Mouse (Mus musculus) heart, embryonic 15.5 days (tissue): Measurements from ENCODE around the gene Suclg1. TPM values are rescaled to one million over a fixed set of nuclear protein-coding genes. Genes with fewer than 3 reads are reported as not detected.

ENCODE experiments used
- ATAC-seq: fragments of 200-750 bp; cut with Nextera tagmentation; replicated peaks from 2 replicates; pipeline ENCODE4 v1.8.0; 2017; ENCODE audit warnings: low read depth, moderate TSS enrichment; ENCODE audit not compliant: insufficient number of reproducible peaks, insufficient read depth, low FRiP score
- H3K27ac ChIP-seq: fragments of 300-500 bp; sonication (generic); 2 replicates; pipeline ENCODE4 v1.5.1; 2015; ENCODE audit warnings: mild to moderate bottlenecking, inconsistent platforms
- H3K27me3 ChIP-seq: fragments of 300-500 bp; sonication (generic); 2 replicates; pipeline ENCODE4 v1.6.1; 2015; ENCODE audit warnings: inconsistent platforms
- H3K36me3 ChIP-seq: fragments of 300-500 bp; sonication (generic); 2 replicates; pipeline ENCODE4 v1.6.1; 2015; ENCODE audit warnings: mild to moderate bottlenecking, inconsistent platforms
- H3K4me1 ChIP-seq: fragments of 300-500 bp; sonication (generic); replicated peaks from 2 replicates; pipeline ENCODE4 v1.6.1; 2015; ENCODE audit warnings: inconsistent platforms
- H3K4me2 ChIP-seq: fragments of 300-500 bp; sonication (generic); 2 replicates; pipeline ENCODE4 v1.6.1; 2015; ENCODE audit warnings: inconsistent platforms, mild to moderate bottlenecking, moderate library complexity
- H3K4me3 ChIP-seq: fragments of 300-500 bp; sonication (generic); 2 replicates; pipeline ENCODE4 v1.5.1; 2015; ENCODE audit warnings: mild to moderate bottlenecking, inconsistent platforms
- H3K9ac ChIP-seq: fragments of 300-500 bp; sonication (generic); 2 replicates; pipeline ENCODE4 v1.6.1; 2015; ENCODE audit warnings: mild to moderate bottlenecking, inconsistent platforms
- H3K9me3 ChIP-seq: fragments of 300-500 bp; sonication (generic); replicated peaks from 2 replicates; pipeline ENCODE4 v1.6.1; 2016; ENCODE audit warnings: inconsistent platforms
- WGBS: fragments of 180-500 bp; shearing (Covaris S2); methylation state at CpG from one replicate; pipeline ENCODE4 v1.1.7; 2015; ENCODE audit warnings: mixed read lengths; 5-methylcytosine and 5-hydroxymethylcytosine counted together
- polyA plus RNA-seq: library from polyadenylated mRNA; unstranded; fragments of >200 nt; fragmentation: Nextera tagmentation; extraction: Ambion mirVana; gene quantifications from 2 replicates; pipeline ENCODE4 v1.2.1, GENCODE M21; 2015

Gene Suclg1
- 267 and 302 TPM in 2 replicates for polyA plus RNA-seq

- Histone ChIP-seq H3K27me3 (no peaks in the 10 kb centered on the region), H3K4me3 (peak within 1 kb of the TSS; percentile 94), H3K27ac (peak within 1 kb of the TSS; percentile 87), H3K4me2 (peak within 1 kb of the TSS; percentile 77), H3K9me3 (no peaks in the 10 kb centered on the region), H3K36me3 (no peaks in the 10 kb centered on the region), H3K4me1 (peaks cover 27% of the 10 kb centered on the region), H3K9ac (peak within 1 kb of the TSS; percentile 96)
- under 1% methylated on average over 57 of the region's 58 CpGs for WGBS
- ATAC-seq, result peak; percentile 91
Observed at GRCm38 (mm10) chr6:73248237-73249048, at the start of gene Suclg1. Gene Suclg1 (plus strand): TSS chr6:73248382.

- 55% methylated on average over 2 of the region's 2 CpGs for WGBS
Observed at GRCm38 (mm10) chr6:73203724-73204123, 44.5 kb upstream of the Suclg1 start.

GRCm38 (mm10) chr6:73204937-73205336 is 43.2 kb upstream of the Suclg1 start:
- H3K36me3 ChIP-seq, result no peaks in the 10 kb centered on the region
- 49% methylated on average over 4 of the region's 4 CpGs for WGBS
- no peaks in the 10 kb centered on the region for H3K9me3 ChIP-seq
- H3K4me2 ChIP-seq, result no peak overlapping the region
- H3K27me3 ChIP-seq, result no peaks in the 10 kb centered on the region
- H3K27ac ChIP-seq, result no peak overlapping the region
- no peaks in the 10 kb centered on the region for H3K4me1 ChIP-seq
- no peak for ATAC-seq
- no peak overlapping the region for H3K9ac ChIP-seq
- H3K4me3 ChIP-seq, result no peak overlapping the region

More at GRCm38 (mm10) chr6:73203724-73204123, 44.5 kb upstream of the Suclg1 start:
- no peaks in the 10 kb centered on the region for H3K27me3 ChIP-seq
- ATAC-seq, result no peak
- H3K36me3 ChIP-seq, result no peaks in the 10 kb centered on the region
- no peak overlapping the region for H3K4me2 ChIP-seq
- H3K27ac ChIP-seq, result no peak overlapping the region
- H3K4me3 ChIP-seq, result no peak overlapping the region
- no peaks in the 10 kb centered on the region for H3K4me1 ChIP-seq
- H3K9me3 ChIP-seq, result no peaks in the 10 kb centered on the region
- no peak overlapping the region for H3K9ac ChIP-seq

GRCm38 (mm10) chr6:73209598-73209997 is 38.6 kb upstream of the Suclg1 start:
- H3K9me3 ChIP-seq, result no peaks in the 10 kb centered on the region
- 74% methylated on average over 6 of the region's 6 CpGs for WGBS

GRCm38 (mm10) chr6:73210445-73210972 is 37.7 kb upstream of the Suclg1 start:
- Histone ChIP-seq H3K27me3 (no peaks in the 10 kb centered on the region), H3K27ac (no peak overlapping the region), H3K9me3 (no peaks in the 10 kb centered on the region), H3K4me2 (no peak overlapping the region), H3K4me1 (no peaks in the 10 kb centered on the region), H3K9ac (no peak overlapping the region), H3K4me3 (no peak overlapping the region), H3K36me3 (no peaks in the 10 kb centered on the region)
- ATAC-seq, result no peak
- WGBS, result 65% methylated on average over 4 of the region's 4 CpGs

More at GRCm38 (mm10) chr6:73209598-73209997, 38.6 kb upstream of the Suclg1 start:
- Histone ChIP-seq H3K9ac (no peak overlapping the region), H3K27ac (no peak overlapping the region), H3K36me3 (no peaks in the 10 kb centered on the region), H3K27me3 (no peaks in the 10 kb centered on the region), H3K4me1 (no peaks in the 10 kb centered on the region), H3K4me3 (no peak overlapping the region), H3K4me2 (no peak overlapping the region)
- no peak for ATAC-seq

- Histone ChIP-seq H3K4me2 (no peak overlapping the region), H3K9me3 (no peaks in the 10 kb centered on the region), H3K27ac (no peak overlapping the region), H3K36me3 (no peaks in the 10 kb centered on the region), H3K4me1 (no peaks in the 10 kb centered on the region), H3K27me3 (no peaks in the 10 kb centered on the region), H3K4me3 (no peak overlapping the region), H3K9ac (no peak overlapping the region)
- WGBS, result 71% methylated on average over 3 of the region's 3 CpGs
- ATAC-seq, result no peak
Observed at GRCm38 (mm10) chr6:73211036-73211435, 37.1 kb upstream of the Suclg1 start.

GRCm38 (mm10) chr6:73211602-73212001 is 36.6 kb upstream of the Suclg1 start:
- no peaks in the 10 kb centered on the region for H3K36me3 ChIP-seq
- H3K4me1 ChIP-seq, result no peaks in the 10 kb centered on the region
- ATAC-seq, result no peak
- no peak overlapping the region for H3K4me3 ChIP-seq
- no peak overlapping the region for H3K27ac ChIP-seq
- no peak overlapping the region for H3K4me2 ChIP-seq
- H3K9ac ChIP-seq, result no peak overlapping the region
- no peaks in the 10 kb centered on the region for H3K9me3 ChIP-seq
- H3K27me3 ChIP-seq, result no peaks in the 10 kb centered on the region

- 39% methylated on average over 25 of the region's 25 CpGs for WGBS
- peak; percentile 93 for ATAC-seq
- peak within 1 kb of the TSS; percentile 52 for H3K9ac ChIP-seq
Observed at GRCm38 (mm10) chr6:73221189-73221957, 26.8 kb upstream of the Suclg1 start, which contains the start of gene Dnah6. Gene Dnah6 (minus strand): TSS chr6:73221651.

GRCm38 (mm10) chr6:73221958-73222735 is 26.0 kb upstream of the Suclg1 start:
- no peaks in the 10 kb centered on the region for H3K27me3 ChIP-seq
- peak overlapping the region; percentile 66 for H3K4me2 ChIP-seq
- peak overlapping the region; percentile 44 for H3K4me3 ChIP-seq
- peak overlapping the region; percentile 91 for H3K27ac ChIP-seq
- H3K4me1 ChIP-seq, result peaks cover 14% of the 10 kb centered on the region
- H3K9me3 ChIP-seq, result no peaks in the 10 kb centered on the region
- peak; percentile 34; the same call in 1 of the 2 replicates for ATAC-seq
- no peaks in the 10 kb centered on the region for H3K36me3 ChIP-seq
- H3K9ac ChIP-seq, result peak overlapping the region; percentile 52
- 30% methylated on average over 23 of the region's 23 CpGs for WGBS

More at GRCm38 (mm10) chr6:73221189-73221957, 26.8 kb upstream of the Suclg1 start, which contains the start of gene Dnah6:
- no peaks in the 10 kb centered on the region for H3K27me3 ChIP-seq
- H3K4me2 ChIP-seq, result peak within 1 kb of the TSS; percentile 66
- H3K36me3 ChIP-seq, result no peaks in the 10 kb centered on the region
- H3K4me3 ChIP-seq, result peak within 1 kb of the TSS; percentile 44
- H3K27ac ChIP-seq, result peak within 1 kb of the TSS; percentile 91
- peaks cover 14% of the 10 kb centered on the region for H3K4me1 ChIP-seq
- no peaks in the 10 kb centered on the region for H3K9me3 ChIP-seq

- peak overlapping the region; percentile 54 for H3K4me2 ChIP-seq
- H3K4me3 ChIP-seq, result peak overlapping the region; percentile 31
- H3K27me3 ChIP-seq, result no peaks in the 10 kb centered on the region
- ATAC-seq, result peak; percentile 75
- peaks cover 14% of the 10 kb centered on the region for H3K4me1 ChIP-seq
- 7% methylated on average over 10 of the region's 10 CpGs for WGBS
- H3K36me3 ChIP-seq, result no peaks in the 10 kb centered on the region
- peak overlapping the region; percentile 91 for H3K27ac ChIP-seq
- H3K9me3 ChIP-seq, result no peaks in the 10 kb centered on the region
- no peak overlapping the region for H3K9ac ChIP-seq
Observed at GRCm38 (mm10) chr6:73222841-73223526, 25.2 kb upstream of the Suclg1 start.
